Mouse (Mus musculus): ENCODE measurements around the gene Olfr1307. TPM values are rescaled to one million over a fixed set of nuclear protein-coding genes. Genes with fewer than 3 reads are reported as not detected.

The Olfr1307 gene
- polyA plus RNA-seq (2015; fragmentation: Nextera tagmentation; extraction: Ambion mirVana), result not detected in 2 replicates

DNA sequence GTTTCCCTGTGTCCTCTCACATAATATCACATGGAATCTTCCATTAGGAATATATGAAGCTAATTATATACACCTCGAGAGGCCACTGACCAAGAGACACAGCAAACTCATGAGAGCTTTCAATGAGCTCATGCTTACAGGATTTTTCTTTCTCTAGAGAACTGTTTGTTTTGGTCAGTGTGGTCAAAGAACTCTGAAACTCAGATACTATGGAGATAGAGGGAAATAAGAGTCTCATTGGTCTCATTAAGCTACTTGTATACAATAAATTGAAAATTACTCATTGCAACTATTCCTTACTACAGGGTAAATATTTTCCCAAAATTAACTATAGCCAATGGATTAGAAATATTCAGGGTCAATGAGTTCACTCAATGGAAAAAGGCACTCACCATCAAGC lies at the start of gene Olfr1307:
TSS of gene Olfr1307 (minus strand) at position 101 of the 400 bp plus-strand sequence.
- Histone ChIP-seq H3K4me3 (replicated peaks) (no peak within 1 kb of the TSS), H3K27me3 (no peaks in the 10 kb centered on the region), H3K9ac (no peak within 1 kb of the TSS), H3K36me3 (replicated peaks) (no peaks in the 10 kb centered on the region), H3K9me3 (replicated peaks) (no peaks in the 10 kb centered on the region), H3K27ac (replicated peaks) (no peak within 1 kb of the TSS), H3K4me2 (no peak within 1 kb of the TSS), H3K4me1 (replicated peaks) (no peaks in the 10 kb centered on the region)
- 53% methylated on average over 1 of the region's 1 CpGs for WGBS (ENCODE audit: insufficient replicate concordance)
- no peak for ATAC-seq (ENCODE audit: insufficient read depth)

DNA sequence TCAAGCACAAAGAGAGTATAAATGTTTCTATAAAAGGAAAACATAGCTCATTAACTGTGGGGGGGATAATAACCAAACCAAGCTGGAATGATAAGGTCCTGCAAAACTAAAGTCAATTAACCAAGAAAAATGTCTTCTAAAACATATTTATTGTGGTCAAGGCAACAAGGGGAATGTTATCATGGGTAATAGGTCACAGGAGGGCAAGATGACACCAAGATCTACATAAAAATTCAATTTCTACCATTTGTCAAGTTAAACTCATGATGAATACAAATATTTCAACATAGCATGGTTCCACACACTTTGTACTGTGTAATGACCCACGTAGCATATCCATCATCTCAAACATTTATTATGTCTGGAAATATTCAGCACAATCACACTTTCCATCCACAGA lies 40.9 kb upstream of the Olfr1307 start, which contains the start of gene Olfr1309:
TSS of gene Olfr1309 (minus strand) at position 101 of the 400 bp plus-strand sequence.
- no peaks in the 10 kb centered on the region for H3K4me1 ChIP-seq (replicated peaks)
- H3K9ac ChIP-seq, result no peak within 1 kb of the TSS
- H3K4me3 ChIP-seq (replicated peaks), result no peak within 1 kb of the TSS
- 25% methylated on average over 1 of the region's 1 CpGs for WGBS (ENCODE audit: insufficient replicate concordance)
- H3K36me3 ChIP-seq (replicated peaks), result no peaks in the 10 kb centered on the region
- no peak within 1 kb of the TSS for H3K27ac ChIP-seq (replicated peaks)
- ATAC-seq (ENCODE audit: insufficient read depth), result no peak
- H3K4me2 ChIP-seq, result no peak within 1 kb of the TSS
- H3K27me3 ChIP-seq, result no peaks in the 10 kb centered on the region
- no peaks in the 10 kb centered on the region for H3K9me3 ChIP-seq (replicated peaks)

DNA sequence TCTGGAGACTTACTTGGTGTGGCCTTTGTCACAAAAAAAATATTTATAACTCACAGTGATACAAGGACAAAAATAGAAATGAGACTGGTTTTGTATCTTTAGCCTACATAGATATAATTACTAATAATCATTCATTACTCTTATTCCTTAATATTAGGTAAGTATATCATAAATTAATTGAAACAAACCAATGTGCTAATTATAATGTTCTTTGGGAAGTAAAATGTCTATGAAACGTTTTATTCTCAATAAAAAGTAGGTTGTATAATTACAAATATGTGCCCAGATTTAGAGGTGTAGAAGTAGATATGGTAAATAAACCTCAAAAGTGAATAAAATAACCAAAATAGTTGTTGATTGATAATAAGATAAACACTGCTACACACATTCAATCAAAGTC lies 15.6 kb upstream of the Olfr1307 start, which contains the start of gene Olfr1308:
TSS of gene Olfr1308 (minus strand) at position 101 of the 400 bp plus-strand sequence.
- H3K27me3 ChIP-seq, result no peaks in the 10 kb centered on the region
- no peak for ATAC-seq (ENCODE audit: insufficient read depth)
- H3K4me1 ChIP-seq (replicated peaks), result no peaks in the 10 kb centered on the region
- WGBS (ENCODE audit: insufficient replicate concordance), result 20% methylated on average over 1 of the region's 1 CpGs
- H3K36me3 ChIP-seq (replicated peaks), result no peaks in the 10 kb centered on the region
- H3K4me3 ChIP-seq (replicated peaks), result no peak within 1 kb of the TSS
- no peak within 1 kb of the TSS for H3K4me2 ChIP-seq
- no peaks in the 10 kb centered on the region for H3K9me3 ChIP-seq (replicated peaks)
- no peak within 1 kb of the TSS for H3K27ac ChIP-seq (replicated peaks)
- H3K9ac ChIP-seq, result no peak within 1 kb of the TSS

DNA sequence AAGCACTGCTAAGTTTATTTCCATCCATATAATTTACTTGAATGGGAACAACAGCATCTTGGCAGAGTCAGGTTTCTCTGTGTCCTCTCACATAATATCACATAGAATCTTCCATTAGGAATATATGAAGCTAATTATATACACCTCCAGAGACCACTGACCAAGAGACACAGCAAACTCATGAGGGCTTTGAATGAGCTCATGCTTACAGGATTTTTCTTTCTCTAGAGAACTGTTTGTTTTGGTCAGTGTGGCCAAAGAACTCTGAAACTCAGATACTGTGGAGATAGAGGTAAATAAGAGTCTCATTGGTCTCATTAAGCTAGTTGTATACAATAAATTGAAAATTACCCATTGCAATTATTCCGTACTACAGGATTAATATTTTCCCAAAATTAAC lies 33.1 kb downstream of the Olfr1307 start, which contains the start of gene Olfr1306:
TSS of gene Olfr1306 (minus strand) at position 101 of the 400 bp plus-strand sequence.
- Histone ChIP-seq H3K4me3 (replicated peaks) (no peak within 1 kb of the TSS), H3K9me3 (replicated peaks) (no peaks in the 10 kb centered on the region), H3K4me2 (no peak within 1 kb of the TSS), H3K27ac (replicated peaks) (no peak within 1 kb of the TSS), H3K27me3 (no peaks in the 10 kb centered on the region), H3K4me1 (replicated peaks) (no peaks in the 10 kb centered on the region), H3K36me3 (replicated peaks) (no peaks in the 10 kb centered on the region), H3K9ac (no peak within 1 kb of the TSS)
- 73% methylated on average over 1 of the region's 1 CpGs for WGBS (ENCODE audit: insufficient replicate concordance)
- ATAC-seq (ENCODE audit: insufficient read depth), result no peak

Other genes starting within 250 kb of the Olfr1307 start
- gene Olfr1301, start 198.4 kb downstream of the Olfr1307 start, polyA plus RNA-seq (2015; fragmentation: Nextera tagmentation; extraction: Ambion mirVana), result not detected in 2 replicates
- not detected in 2 replicates for gene Olfr1302, start 172.0 kb downstream of the Olfr1307 start, polyA plus RNA-seq (2015; fragmentation: Nextera tagmentation; extraction: Ambion mirVana)
- gene Olfr1303, start 129.1 kb downstream of the Olfr1307 start, polyA plus RNA-seq (2015; fragmentation: Nextera tagmentation; extraction: Ambion mirVana), result not detected in 2 replicates
- gene Olfr1305, start 72.3 kb downstream of the Olfr1307 start, polyA plus RNA-seq (2015; fragmentation: Nextera tagmentation; extraction: Ambion mirVana), result not detected in 2 replicates
- gene Olfr1306, start 33.2 kb downstream of the Olfr1307 start, polyA plus RNA-seq (2015; fragmentation: Nextera tagmentation; extraction: Ambion mirVana), result not detected in 2 replicates
- not detected in 2 replicates for gene Olfr1308, start 15.5 kb upstream of the Olfr1307 start, polyA plus RNA-seq (2015; fragmentation: Nextera tagmentation; extraction: Ambion mirVana)
- not detected in 2 replicates for gene Olfr1309, start 40.8 kb upstream of the Olfr1307 start, polyA plus RNA-seq (2015; fragmentation: Nextera tagmentation; extraction: Ambion mirVana)
- not detected in 2 replicates for gene Olfr1310, start 63.3 kb upstream of the Olfr1307 start, polyA plus RNA-seq (2015; fragmentation: Nextera tagmentation; extraction: Ambion mirVana)
- gene Olfr1311, start 75.0 kb upstream of the Olfr1307 start, polyA plus RNA-seq (2015; fragmentation: Nextera tagmentation; extraction: Ambion mirVana), result not detected in 2 replicates
- gene Olfr1312, start 100.8 kb upstream of the Olfr1307 start, polyA plus RNA-seq (2015; fragmentation: Nextera tagmentation; extraction: Ambion mirVana), result not detected in 2 replicates
- not detected in 2 replicates for gene Olfr1313, start 128.4 kb upstream of the Olfr1307 start, polyA plus RNA-seq (2015; fragmentation: Nextera tagmentation; extraction: Ambion mirVana)
- not detected in 2 replicates for gene Olfr1314, start 147.3 kb upstream of the Olfr1307 start, polyA plus RNA-seq (2015; fragmentation: Nextera tagmentation; extraction: Ambion mirVana)
- not detected in 2 replicates for gene Olfr1315-ps1, start 166.0 kb upstream of the Olfr1307 start, polyA plus RNA-seq (2015; fragmentation: Nextera tagmentation; extraction: Ambion mirVana)
- gene Olfr1316, start 185.5 kb upstream of the Olfr1307 start, polyA plus RNA-seq (2015; fragmentation: Nextera tagmentation; extraction: Ambion mirVana), result not detected in 2 replicates
- gene Olfr1317, start 190.9 kb upstream of the Olfr1307 start, polyA plus RNA-seq (2015; fragmentation: Nextera tagmentation; extraction: Ambion mirVana), result not detected in 2 replicates
- gene Olfr1318, start 204.8 kb upstream of the Olfr1307 start, polyA plus RNA-seq (2015; fragmentation: Nextera tagmentation; extraction: Ambion mirVana), result not detected in 2 replicates

Data from liver, embryonic 15.5 days (tissue).